Mouse (Mus musculus) bone marrow, adult 2 months (tissue): Measurements from ENCODE around the gene Grik4.

ENCODE experiments used
- CTCF ChIP-seq: fragments of 200-500 bp; IDR thresholded peaks from 2 replicates; pipeline ENCODE4 v1.5.1; 2011; ENCODE audit warnings: low read length, control low read depth; ENCODE audit not compliant: control insufficient read depth, insufficient read depth
- POLR2A ChIP-seq: fragments of 200-500 bp; IDR thresholded peaks from 2 replicates; pipeline ENCODE4 v1.6.1; 2011; ENCODE audit warnings: low read depth, mild to moderate bottlenecking, control low read depth, low read length, borderline replicate concordance; ENCODE audit not compliant: control insufficient read depth

GRCm38 (mm10) chr9:42920190-42920589, 24.1 kb downstream of the Grik4 start:
- no peak for TF ChIP-seq POLR2A
- TF ChIP-seq CTCF = no peak
